ENCODE assay signal across 8 mouse cellular contexts in genomic region chr17:47140969-47141842, GRCm38 (mm10).
DNase-seq lines count a peak whose midpoint lies in the region; ATAC-seq lines count a peak whose summit lies in the region.

No protein-coding gene starts in this region.

- peak; percentile 78 for ATAC-seq in embryonic facial prominence, embryonic 13.5 days (ENCODE audit: insufficient number of reproducible peaks, insufficient read depth, low FRiP score, low TSS enrichment, low read depth)
- peak; percentile 66 for ATAC-seq in heart, embryonic 11.5 days (replicated peaks; ENCODE audit: insufficient number of reproducible peaks, low FRiP score, low TSS enrichment)
- ATAC-seq in kidney, embryonic 16.5 days (ENCODE audit: low FRiP score, low TSS enrichment), result peak; percentile 59
- ATAC-seq in liver, embryonic 12.5 days, result peak; percentile 51

- no peaks in the 10 kb centered on the region for H3K27me3 ChIP-seq in embryonic facial prominence, embryonic 13.5 days
- no peaks in the 10 kb centered on the region for H3K27me3 ChIP-seq in heart, embryonic 11.5 days (ENCODE audit: control insufficient read depth, insufficient read depth, low read length)
- H3K27me3 ChIP-seq in kidney, embryonic 16.5 days (ENCODE audit: insufficient read depth, low read length), result no peaks in the 10 kb centered on the region
- peaks cover 54% of the 10 kb centered on the region for H3K27me3 ChIP-seq in liver, embryonic 12.5 days (replicated peaks)

- peak overlapping the region; percentile 93 for H3K4me2 ChIP-seq in embryonic facial prominence, embryonic 13.5 days
- peak overlapping the region; percentile 74 for H3K4me2 ChIP-seq in heart, embryonic 11.5 days
- peak overlapping the region; percentile 93 for H3K4me2 ChIP-seq in kidney, embryonic 16.5 days (replicated peaks; ENCODE audit: low read depth, low read length)
- H3K4me2 ChIP-seq in liver, embryonic 12.5 days, result peak overlapping the region; percentile 79

- H3K4me1 ChIP-seq in embryonic facial prominence, embryonic 13.5 days, result peaks cover 47% of the 10 kb centered on the region
- H3K4me1 ChIP-seq in heart, embryonic 11.5 days (ENCODE audit: control insufficient read depth, insufficient read depth, low read length), result peaks cover 20% of the 10 kb centered on the region
- H3K4me1 ChIP-seq in kidney, embryonic 16.5 days (ENCODE audit: insufficient read depth, low read length), result peaks cover 42% of the 10 kb centered on the region
- peaks cover 25% of the 10 kb centered on the region for H3K4me1 ChIP-seq in liver, embryonic 12.5 days

- under 1% methylated on average over 35 of the region's 35 CpGs for WGBS in embryonic facial prominence, embryonic 13.5 days
- WGBS in heart, embryonic 11.5 days (ENCODE audit: insufficient replicate concordance), result 1% methylated on average over 35 of the region's 35 CpGs
- WGBS in kidney, embryonic 16.5 days, result under 1% methylated on average over 35 of the region's 35 CpGs
- WGBS in liver, embryonic 12.5 days (ENCODE audit: insufficient replicate concordance), result 1% methylated on average over 35 of the region's 35 CpGs

- no peaks in the 10 kb centered on the region for H3K9me3 ChIP-seq in embryonic facial prominence, embryonic 13.5 days
- no peaks in the 10 kb centered on the region for H3K9me3 ChIP-seq in heart, embryonic 11.5 days (replicated peaks; ENCODE audit: control insufficient read depth, low read length)
- no peaks in the 10 kb centered on the region for H3K9me3 ChIP-seq in kidney, embryonic 16.5 days (ENCODE audit: low read length)
- H3K9me3 ChIP-seq in liver, embryonic 12.5 days (replicated peaks), result no peaks in the 10 kb centered on the region

- peak overlapping the region; percentile 99 for H3K27ac ChIP-seq in embryonic facial prominence, embryonic 13.5 days
- peak overlapping the region; percentile 91 for H3K27ac ChIP-seq in heart, embryonic 11.5 days (ENCODE audit: low read depth, low read length)
- H3K27ac ChIP-seq in kidney, embryonic 16.5 days (ENCODE audit: low read length), result peak overlapping the region; percentile 100
- H3K27ac ChIP-seq in liver, embryonic 12.5 days, result peak overlapping the region; percentile 15; the same call in 1 of the 2 replicates

- H3K9ac ChIP-seq in embryonic facial prominence, embryonic 13.5 days, result peak overlapping the region; percentile 78
- peak overlapping the region; percentile 77 for H3K9ac ChIP-seq in heart, embryonic 11.5 days (ENCODE audit: low read depth, low read length)
- peak overlapping the region; percentile 93 for H3K9ac ChIP-seq in kidney, embryonic 16.5 days (replicated peaks; ENCODE audit: low read length)
- H3K9ac ChIP-seq in liver, embryonic 12.5 days, result peak overlapping the region; percentile 59

- peaks cover 12% of the 10 kb centered on the region for H3K36me3 ChIP-seq in embryonic facial prominence, embryonic 13.5 days
- H3K36me3 ChIP-seq in heart, embryonic 11.5 days (ENCODE audit: control insufficient read depth, insufficient read depth, low read length), result no peaks in the 10 kb centered on the region
- H3K36me3 ChIP-seq in kidney, embryonic 16.5 days (ENCODE audit: insufficient read depth, low read length), result no peaks in the 10 kb centered on the region
- H3K36me3 ChIP-seq in liver, embryonic 12.5 days, result no peaks in the 10 kb centered on the region

- peak; percentile 95 for DNase-seq in A20 (ENCODE audit: low read depth, low spot score)
- DNase-seq in adrenal gland, adult 18-20 months (ENCODE audit: low spot score in 2 of 2), result peak; percentile 60 to 74
- peak; percentile 80 for DNase-seq in neural tube, embryonic 10.5 days (ENCODE audit: extremely low spot score, low spot score)
- DNase-seq in thymus, adult 18-20 months, result peak; percentile 68 to 79

- peak overlapping the region; percentile 68 for H3K4me3 ChIP-seq in embryonic facial prominence, embryonic 13.5 days
- H3K4me3 ChIP-seq in heart, embryonic 11.5 days (ENCODE audit: low read depth, low read length), result peak overlapping the region; percentile 69
- H3K4me3 ChIP-seq in kidney, embryonic 16.5 days (ENCODE audit: low read length), result peak overlapping the region; percentile 76
- peak overlapping the region; percentile 58 for H3K4me3 ChIP-seq in liver, embryonic 12.5 days

Comparison
In these comparisons a context has a peak if more than half of its experiments do, and no peak if none do; other contexts are left out.
1. Peak in every context shown above with its lines: DNase-seq, ATAC-seq, H3K4me3 ChIP-seq and H3K27ac ChIP-seq.
2. H3K27ac ChIP-seq: peak in every context shown above with its lines; median percentile 100 in kidney, embryonic 16.5 days; 99 in embryonic facial prominence, embryonic 13.5 days; 91 in heart, embryonic 11.5 days; 15 in liver, embryonic 12.5 days.